Mouse (Mus musculus) bone marrow, adult 2 months (tissue): ENCODE data around the gene Clstn1.

ENCODE experiments used
- CTCF ChIP-seq: fragments of 200-500 bp; IDR thresholded peaks from 2 replicates; pipeline ENCODE4 v1.5.1; 2011; ENCODE audit warnings: low read length, control low read depth; ENCODE audit not compliant: control insufficient read depth, insufficient read depth
- POLR2A ChIP-seq: fragments of 200-500 bp; IDR thresholded peaks from 2 replicates; pipeline ENCODE4 v1.6.1; 2011; ENCODE audit warnings: low read depth, mild to moderate bottlenecking, control low read depth, low read length, borderline replicate concordance; ENCODE audit not compliant: control insufficient read depth

DNA sequence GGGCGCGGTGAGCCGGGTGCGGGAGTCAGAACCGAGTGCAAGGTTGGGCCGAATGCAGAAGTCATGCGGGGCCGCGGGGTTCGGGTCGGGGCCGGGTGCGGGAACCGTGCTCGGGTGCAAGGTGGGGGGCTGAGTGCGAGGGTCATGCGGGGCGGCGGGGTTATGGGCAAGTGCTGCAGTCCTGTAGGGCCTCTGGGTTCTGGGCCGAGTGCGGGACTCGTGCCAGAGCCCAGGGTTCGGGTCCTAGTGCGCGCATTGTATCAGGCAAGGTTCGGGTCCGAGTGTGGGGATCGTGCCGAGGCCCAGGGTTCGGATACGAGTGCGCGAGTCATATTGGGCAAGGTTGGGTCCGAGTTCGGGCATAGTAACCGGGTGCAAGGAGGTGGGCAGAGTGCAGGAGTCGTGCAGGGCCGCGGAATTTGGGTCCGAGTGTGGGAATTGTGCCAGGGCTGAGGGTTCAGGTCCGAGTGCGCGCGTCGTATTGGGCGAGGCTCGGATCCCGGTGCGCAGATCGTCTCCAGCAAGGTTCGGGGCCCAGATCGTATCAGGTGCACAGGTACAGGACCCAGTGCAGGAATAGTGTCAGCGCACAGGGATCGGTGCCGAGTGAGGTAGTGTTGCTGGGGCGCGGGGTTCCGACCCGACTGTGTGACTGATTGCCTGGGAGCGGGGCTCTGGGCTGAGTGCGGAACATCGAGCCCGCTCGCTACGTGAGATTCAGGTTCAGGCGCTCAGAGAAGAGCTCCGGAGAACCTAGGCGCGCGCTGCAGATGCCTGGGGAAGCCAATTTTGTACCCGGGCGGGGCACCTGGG, 721 bp downstream of the Clstn1 start:
- TF ChIP-seq CTCF: no peak
- TF ChIP-seq POLR2A: no peak
